Mouse (Mus musculus) neural tube, embryonic 10.5 days (tissue): Measurements from ENCODE around the gene Arhgap6.
A peak's percentile ranks its signal among the peaks of the same experiment; 100 is the strongest.
"Not testable (repeated sequence)": the region's sequence is repeated elsewhere in the genome, so short reads cannot be mapped to it uniquely, and the experiment has no call there.

Experiments used
- DNase-seq: peaks from one replicate; pipeline ENCODE4 v3.0.0-alpha.2; 2017; ENCODE audit warnings: low spot score; ENCODE audit errors: extremely low spot score

Arhgap6 gene

DNA sequence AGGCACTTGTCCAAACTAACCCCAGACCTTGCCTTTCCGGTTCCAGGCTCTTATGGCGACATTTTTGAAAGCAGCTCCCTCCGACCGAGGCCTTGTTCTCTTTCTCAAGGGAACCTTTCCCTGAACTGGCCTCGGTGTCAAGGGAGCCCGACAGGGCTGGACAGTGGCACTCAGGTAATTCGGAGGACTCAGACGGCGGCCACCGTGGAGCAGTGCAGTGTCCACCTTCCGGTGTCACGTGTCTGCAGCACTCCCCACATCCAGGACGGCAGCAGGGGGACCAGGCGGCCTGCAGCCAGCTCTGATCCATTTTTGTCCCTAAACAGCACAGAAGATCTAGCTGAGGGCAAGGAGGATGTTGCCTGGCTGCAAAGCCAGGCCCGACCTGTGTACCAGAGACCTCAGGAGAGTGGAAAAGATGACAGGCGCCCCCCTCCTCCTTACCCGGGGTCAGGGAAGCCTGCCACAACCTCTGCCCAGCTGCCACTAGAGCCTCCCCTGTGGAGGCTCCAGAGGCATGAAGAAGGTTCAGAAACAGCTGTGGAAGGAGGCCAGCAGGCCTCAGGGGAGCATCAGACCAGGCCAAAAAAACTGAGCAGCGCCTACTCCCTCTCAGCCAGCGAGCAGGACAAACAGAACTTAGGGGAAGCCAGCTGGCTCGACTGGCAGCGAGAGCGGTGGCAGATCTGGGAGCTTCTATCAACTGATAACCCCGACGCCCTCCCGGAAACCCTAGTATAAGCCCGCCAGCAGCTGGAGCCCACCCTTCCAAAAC is 507.6 kb downstream of the Arhgap6 start:
- DNase-seq = no peak

DNA sequence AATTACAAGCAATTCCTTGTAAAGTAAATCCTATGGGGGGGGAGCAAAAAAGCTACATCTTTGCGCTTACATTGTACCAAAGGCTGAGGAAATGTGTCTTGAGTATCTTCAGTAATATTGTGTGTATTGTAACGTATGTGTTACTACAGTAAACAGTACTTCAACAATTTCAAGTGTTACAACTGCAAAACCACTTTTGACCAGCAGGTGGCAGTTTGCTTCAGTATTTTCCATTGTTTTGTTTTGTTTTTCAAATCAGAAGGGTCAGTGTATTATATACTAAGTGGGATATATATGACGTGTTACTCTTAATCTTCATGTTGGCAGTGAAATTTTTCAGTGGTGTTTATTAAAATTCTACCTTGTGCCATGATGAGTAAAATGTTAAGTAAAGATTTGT is 509.0 kb downstream of the Arhgap6 start:
- DNase-seq = peak; percentile 15

DNA sequence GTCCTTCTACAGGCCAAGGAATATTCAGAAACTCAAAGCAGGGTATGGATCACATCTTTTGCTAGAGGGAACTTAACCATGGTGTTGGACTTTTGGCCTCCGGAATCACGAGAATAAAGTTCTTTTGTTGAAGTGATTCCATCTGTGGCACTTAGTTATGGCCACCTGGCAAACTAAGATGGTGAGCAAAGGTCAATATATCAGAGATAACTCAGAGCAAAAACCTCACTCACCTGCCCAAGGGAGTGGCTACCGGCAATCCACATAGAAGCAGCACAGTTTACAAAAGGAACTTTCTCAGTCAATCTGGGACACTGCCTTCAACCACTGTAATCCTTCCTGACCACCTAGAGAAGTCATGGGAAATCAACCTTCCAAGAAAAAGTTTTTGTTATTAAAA is 513.7 kb downstream of the Arhgap6 start:
- DNase-seq = no peak

DNA sequence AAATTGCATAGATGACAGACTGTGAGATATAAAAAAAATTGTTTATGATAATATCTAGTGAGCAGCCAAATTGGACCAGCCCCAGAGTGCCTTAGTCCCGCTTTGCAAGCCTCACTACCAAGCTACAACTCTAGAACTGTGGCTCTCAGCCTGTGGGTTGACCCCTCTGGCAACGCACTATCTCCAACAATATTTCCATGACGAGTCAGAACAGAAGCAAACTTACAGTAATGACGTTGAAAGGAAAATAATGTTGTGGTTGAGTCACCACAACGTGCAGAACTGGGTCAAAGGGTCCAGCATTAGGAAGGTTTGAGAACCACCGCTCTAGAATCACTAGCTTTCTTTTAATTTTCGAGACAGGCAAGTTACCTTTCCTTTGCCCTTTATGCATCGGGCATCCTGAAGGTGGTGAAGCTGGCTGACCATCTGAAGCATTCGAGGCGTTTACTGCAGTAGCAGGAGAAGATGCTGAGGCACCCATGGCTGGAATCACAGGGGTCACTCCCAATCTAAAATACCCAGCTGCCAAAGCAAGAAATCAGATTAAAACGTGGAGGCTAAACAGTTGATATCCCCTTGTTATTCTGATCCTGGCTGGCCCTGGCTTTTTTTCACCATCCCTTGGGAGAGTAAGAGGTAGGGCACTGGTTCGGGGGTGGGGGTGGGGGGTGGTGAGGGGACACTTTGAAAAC is 524.3 kb downstream of the Arhgap6 start:
- DNase-seq = peak; percentile 12

DNA sequence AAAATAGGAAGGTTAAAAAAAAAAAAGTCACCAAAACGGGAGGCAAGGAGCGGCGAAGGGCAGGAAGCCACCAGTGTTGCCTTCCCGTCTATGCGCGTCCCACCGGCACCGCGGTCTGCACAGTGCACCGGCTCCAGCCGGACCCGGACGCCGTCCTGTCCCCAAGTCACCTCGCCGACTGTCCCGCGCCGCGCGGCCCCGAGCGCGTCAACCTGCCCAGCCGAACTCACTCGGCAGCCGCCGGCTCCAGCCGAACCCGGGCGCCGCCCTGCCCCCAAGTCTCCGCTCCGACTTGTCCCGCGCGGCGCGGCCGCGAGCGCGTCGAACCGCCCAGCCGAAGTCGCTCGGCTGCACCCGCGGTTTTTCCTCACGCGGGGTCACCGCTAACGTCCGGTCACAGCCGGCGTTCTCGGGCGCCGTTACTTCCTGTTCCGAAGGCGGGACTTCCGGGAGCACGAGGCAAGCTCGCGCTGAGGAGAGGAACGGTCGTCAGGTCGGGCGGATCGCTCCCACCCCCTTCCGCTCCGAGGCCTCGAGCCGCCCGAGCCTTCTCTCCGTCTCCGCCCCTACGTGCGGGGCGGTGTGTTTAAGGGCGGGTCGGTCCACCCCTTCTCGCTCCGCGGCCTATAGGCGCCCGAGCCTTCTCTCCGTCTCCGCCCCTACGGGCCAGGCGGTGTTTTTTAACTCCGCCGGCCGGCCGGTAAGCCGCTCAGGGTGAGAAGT is 525.2 kb downstream of the Arhgap6 start, which contains the start of gene Hccs:
Gene Hccs (minus strand): TSS at position 428 of the 723 bp plus-strand sequence.
- peak; percentile 76 for DNase-seq

DNA sequence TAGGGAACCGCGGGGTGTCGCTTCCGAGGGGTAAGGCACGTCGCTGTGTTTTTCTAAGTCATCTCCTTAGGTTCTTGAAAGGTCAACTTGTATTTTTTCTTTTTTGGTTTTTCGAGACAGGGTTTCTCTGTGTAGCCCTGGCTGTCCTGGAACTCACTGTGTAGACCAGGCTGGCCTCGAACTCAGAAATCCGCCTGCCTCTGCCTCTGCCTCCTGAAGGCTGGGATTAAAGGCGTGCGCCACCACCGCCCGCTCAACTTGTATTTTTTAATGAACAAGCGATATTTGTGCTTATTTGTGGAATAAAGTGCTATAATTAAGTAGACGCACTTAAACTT is 525.7 kb downstream of the Arhgap6 start:
- DNase-seq = not testable (repeated sequence)

DNA sequence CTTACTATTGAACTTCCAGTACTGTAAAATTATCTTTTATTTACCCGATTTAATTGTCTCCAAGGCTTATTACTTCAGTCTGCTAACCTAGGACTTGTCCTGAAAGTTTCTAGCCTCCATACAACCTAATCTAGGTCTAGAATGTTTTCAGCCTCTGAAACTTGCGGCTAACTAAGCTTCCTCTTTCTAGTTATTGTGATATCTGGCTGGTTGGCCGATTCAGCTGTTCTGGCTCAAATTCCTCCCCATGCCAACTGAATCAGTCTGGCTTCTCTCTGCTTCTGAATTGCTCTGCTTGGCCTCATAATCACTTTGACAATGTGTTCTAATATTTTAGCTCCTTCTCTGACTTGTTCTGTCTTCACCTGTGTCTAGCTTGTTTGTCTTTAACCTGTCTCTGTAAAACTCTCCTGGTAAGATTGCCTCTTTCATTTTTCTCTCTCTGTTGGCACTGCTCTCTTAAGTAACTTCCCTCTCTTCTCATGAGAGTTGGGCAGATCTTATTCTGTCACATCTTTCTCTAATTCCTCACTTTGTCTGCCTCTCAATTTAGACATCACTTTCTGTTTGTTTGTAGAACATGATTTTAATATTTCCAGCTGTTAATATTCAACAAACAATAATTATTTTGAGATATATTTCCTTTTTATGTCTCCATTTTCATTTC is 531.2 kb downstream of the Arhgap6 start:
- DNase-seq = no peak

DNA sequence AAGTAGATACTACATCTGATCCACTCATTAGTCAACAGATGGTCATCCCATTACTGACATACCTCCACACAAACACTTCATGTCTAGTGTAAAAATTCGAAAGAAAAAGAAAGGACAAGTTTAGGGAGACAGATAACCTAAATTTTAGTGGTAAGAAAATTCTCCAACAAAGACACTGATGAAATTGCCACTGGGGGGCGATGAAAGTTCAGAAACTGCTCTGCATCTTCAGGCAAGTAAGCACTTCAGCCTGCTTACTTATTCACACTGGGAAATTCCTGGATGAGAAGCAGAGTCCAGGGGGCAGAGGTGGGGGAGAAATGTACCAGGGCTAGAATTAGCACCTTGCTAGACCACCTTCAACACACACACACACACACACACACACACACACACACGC is 537.4 kb downstream of the Arhgap6 start:
- DNase-seq = peak; percentile 15

DNA sequence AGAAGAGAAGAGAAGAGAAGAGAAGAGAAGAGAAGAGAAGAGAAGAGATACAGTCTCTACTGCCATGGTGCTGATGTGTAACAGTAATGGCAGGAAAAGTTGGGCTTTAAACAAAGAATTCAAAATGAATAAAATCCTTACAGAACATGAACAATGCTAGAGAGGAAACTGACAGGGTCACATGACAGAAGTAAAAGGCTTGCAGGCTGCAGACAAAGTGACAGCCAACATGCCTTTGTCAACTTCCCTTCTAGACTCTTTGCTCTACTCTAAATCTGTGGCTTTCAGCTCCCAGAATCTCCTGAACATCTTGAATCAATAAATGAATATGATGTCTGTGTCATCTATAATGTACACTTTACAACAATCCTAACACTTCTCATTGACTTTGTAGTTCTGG is 542.7 kb downstream of the Arhgap6 start:
- no peak for DNase-seq

DNA sequence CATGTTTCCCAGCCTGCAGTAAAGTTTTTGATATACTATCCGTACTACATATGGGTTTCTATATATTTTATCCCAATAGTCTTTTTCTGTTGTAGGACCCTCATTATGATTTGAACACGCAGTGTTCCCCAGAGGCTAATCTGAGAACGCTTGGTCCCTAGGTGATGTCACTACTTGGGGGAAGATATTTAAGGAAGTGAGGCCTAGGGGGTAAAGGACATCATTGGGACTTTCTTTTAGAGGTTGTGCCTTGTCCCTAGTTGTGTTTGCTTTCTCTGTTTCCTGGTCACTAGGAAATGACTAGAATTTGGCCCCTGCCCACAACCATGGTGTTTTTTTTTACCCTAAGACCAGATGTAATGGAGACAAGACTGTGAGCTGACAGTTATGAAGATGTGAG is 543.3 kb downstream of the Arhgap6 start:
- no peak for DNase-seq
